Mouse (Mus musculus): ENCODE measurements around the gene Vipr1. TPM values are rescaled to one million over a fixed set of nuclear protein-coding genes. Genes with fewer than 3 reads are reported as not detected.

Vipr1 gene
- polyA plus RNA-seq, 1 experiment from 2014 or later, result 1.3 TPM

DNA sequence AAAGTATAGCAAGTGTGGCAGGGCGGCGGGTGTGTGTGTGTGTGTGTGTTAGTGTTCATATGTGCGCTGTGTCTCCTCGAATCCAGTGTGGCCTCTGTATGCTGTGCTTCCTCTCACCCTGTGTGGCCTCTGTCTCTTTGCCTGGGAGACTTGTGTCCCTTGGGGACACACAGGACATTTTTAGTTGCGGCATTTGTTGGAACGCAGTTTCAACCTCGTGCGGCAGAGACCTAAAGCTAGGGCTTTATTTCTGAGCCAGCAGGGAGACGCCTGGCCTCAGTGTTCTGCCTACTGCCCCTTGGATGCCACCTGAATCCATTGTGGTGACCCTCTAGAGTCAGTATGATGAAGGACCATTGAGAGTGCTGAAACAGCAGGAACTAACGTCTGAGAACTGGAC, 9.6 kb upstream of the Vipr1 start:
- DNase-seq (ENCODE audit: low spot score), result no peak

DNA sequence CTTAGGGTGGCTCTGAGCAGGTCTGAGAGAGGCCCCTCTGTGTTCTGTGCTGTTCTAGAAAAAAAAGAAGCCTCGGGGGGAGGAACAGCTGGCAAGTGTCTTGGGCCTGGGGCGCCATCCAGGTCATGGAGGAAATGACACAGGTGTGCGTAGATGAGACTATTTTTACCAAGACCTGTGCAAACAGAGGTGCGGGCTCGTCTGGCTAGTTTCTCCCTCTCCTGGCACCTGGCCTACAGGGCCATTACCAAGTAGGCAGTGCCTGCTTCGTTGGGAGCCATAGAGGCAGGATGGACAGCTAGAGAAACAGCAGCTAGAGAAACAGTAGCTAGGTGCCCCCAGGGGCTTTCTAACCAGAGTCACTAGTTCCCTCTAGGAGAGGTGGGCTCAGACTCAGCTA, 9.2 kb upstream of the Vipr1 start:
- no peak for DNase-seq (ENCODE audit: low spot score)

GRCm38 (mm10) chr9:121635835-121636576, 6.5 kb upstream of the Vipr1 start:
- no peak for DNase-seq (ENCODE audit: low spot score)

DNA sequence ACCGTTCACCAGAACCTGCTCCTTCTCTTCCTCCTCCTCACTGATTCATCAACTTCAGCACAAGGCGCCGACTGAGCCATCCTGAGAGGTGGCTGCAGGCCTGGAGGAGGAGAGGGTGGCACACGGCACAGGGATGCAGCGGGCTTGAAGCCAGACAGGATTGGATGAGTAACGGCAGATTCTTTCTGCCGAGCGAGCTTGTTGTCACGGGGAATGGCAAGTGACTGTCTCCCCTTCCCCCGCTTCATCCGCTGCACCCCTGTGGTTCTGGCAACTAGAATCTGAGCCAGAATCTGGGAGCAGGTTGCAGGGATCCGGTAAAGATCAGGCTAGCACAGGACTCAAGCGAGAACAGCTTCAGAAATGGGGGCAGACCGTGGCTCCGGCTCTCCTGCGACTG, 2.7 kb upstream of the Vipr1 start:
- DNase-seq (ENCODE audit: low spot score), result no peak

- DNase-seq (ENCODE audit: low spot score), result no peak
Observed at GRCm38 (mm10) chr9:121641235-121641915, 1.1 kb upstream of the Vipr1 start.

DNA sequence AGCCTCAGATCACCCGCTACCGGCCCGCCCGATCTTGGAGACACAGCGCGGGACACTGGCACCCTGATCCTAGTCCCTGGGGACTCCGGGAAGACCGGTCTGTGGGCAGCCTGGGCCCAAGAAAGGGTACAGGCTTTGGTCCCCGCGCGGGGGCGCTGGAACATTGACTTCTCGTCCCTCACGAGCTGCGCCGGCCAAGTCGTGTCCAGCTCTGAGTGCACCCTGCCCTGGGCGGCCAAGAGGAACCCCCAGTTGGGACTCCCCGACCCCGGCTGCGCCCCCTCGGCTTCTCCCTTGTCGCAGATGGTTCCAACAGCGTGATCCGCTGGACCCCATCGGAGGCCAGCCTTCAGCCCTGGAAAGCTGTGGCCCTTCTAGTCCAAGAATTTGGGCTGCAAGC, 515 bp upstream of the Vipr1 start, which contains the start of gene Lyzl4:
Lyzl4 (minus strand) TSS at position 96 of the 400 bp plus-strand sequence.
- DNase-seq (ENCODE audit: low spot score), result peak; percentile 56

DNA sequence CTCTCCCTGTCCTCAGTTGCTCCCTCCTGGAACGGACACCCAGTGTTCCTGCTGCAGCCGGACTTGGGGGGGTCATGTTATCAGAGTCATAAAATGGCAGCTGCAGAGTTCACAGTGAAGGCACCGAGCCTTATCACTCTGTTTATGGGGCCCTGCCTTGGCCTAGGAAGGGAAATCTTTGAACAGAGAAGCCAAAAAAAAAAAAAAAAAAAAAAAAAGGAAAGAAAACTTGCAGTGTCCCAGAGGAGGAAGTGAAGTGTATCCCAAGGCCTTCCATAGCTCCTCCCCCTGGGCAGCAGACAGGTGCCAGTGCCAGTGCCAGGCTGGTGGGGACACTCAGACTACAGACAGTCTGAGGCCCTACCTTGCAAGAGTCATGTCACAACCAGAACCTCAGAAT, 2.3 kb downstream of the Vipr1 start:
- DNase-seq (ENCODE audit: low spot score), result no peak

DNA sequence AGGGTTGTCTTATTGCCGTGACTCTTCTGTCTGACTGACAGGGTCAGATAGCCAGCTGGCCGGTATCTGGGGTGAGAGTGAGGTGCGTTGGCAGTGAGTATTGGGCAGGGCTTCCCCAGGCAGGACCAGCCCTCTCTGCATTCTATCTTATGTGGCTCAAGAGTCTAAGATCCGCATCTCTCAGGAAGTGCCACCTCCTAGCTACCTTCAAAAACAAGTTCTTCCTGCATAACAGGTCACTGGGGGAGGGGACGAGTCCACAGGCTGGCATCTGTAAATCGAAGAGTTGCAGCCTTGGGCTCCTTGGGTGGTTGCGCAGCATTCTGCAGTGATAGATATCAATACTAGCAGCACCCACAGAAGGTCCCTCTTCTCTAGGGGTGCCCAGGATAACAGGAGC, 4.5 kb downstream of the Vipr1 start:
- DNase-seq (ENCODE audit: low spot score), result no peak

DNA sequence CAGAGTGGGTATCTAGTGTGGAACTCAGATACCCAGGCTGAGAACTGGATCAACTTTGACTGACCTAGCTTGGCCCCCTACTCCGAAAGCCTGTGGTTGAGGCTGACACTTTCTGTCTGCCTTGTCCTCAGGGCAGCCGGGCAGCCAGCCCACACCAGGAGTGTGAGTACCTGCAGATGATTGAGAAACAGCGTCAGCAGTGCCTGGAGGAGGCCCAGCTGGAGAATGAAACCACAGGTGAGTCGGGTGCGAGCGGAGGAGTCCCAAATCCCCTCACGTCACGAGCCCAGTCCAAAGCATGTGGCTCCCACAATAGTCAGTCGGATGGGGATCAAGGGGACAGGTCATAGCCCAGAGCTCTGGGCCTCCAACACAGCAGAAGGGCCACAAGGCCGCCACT, 11.2 kb downstream of the Vipr1 start:
- no peak for DNase-seq (ENCODE audit: low spot score)

DNA sequence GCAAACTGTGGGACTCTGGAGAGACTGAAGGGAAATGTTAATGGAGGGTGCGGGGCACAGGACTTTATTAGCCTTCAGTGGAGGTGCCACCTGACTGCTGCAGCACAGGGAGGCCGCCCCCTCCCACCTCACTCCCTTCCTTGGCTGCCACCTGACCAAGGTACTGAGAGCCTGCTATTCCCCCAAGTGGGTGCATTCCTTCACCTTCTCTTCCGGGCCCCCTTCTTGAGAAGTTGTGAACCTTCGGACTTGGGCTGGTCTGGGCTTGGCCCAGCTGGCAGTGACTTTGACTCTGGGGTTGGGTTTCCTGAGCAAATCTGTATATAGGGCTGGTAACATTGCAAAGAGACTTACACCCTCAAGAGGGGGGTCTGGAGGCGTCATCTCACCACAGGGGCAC, 13.8 kb downstream of the Vipr1 start:
- DNase-seq (ENCODE audit: low spot score), result no peak

GRCm38 (mm10) chr9:121657143-121657542, 14.6 kb downstream of the Vipr1 start:
- DNase-seq (ENCODE audit: low spot score), result no peak

GRCm38 (mm10) chr9:121658248-121658647, 15.7 kb downstream of the Vipr1 start:
- no peak for DNase-seq (ENCODE audit: low spot score)

- no peak for DNase-seq (ENCODE audit: low spot score)
Observed at GRCm38 (mm10) chr9:121659791-121660190, 17.3 kb downstream of the Vipr1 start.

DNA sequence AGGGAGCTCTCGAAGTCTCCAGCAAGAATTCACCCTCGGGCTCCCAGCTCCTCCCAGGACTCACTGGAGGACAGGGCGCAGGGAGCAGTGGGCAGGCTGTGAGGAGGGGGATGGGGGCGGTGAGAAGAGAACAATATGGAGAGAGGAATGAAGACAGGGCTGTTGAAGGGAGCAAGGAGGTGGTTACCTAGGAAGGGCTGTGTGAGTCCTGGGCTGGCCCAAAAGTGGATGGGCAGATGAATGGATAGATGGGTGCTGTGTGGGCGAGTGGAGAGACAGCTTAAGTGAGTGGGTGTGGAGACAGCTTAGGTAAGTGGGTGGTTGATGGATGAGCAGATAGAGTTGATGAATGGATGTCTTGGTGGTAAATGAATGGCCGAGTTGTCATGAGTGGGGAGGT, 21.0 kb downstream of the Vipr1 start:
- DNase-seq (ENCODE audit: low spot score), result no peak

GRCm38 (mm10) chr9:121664104-121664503, 21.6 kb downstream of the Vipr1 start:
- DNase-seq (ENCODE audit: low spot score), result no peak

DNA sequence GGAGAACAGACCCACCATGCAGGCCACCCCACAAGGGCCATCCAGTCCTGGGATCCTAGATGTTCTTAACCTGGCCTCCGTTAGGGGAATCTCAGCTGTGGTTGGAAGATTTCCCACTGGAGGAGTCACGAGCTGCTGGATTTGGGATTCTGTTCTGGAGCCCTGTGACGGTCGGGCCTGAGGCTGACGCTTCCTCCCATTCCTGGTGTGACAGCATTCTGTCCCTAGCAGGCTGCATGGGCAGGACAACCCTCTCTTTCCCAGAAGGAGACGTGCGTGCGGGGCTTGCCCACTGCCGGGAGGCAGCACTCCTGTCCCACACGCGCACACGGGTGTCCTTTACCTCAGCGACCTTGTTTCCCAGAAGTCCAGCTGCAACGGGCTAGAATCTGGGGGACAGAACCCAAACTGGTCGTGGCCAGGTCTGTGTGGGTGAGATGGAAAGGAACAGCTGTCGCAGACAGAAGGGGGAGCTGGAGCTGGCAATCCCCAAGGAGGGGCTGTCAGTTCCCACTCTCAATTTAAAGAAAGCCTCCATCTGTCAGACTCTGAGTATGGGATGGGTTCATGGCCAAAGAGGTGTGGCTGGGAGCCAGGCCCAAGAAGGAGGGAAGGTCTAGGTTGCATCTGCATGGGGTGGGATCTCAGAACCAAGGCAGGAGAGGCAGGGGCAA, 24.6 kb downstream of the Vipr1 start:
- no peak for DNase-seq (ENCODE audit: low spot score)

- no peak for DNase-seq (ENCODE audit: low spot score)
Observed at GRCm38 (mm10) chr9:121667822-121668221, 25.3 kb downstream of the Vipr1 start.

DNA sequence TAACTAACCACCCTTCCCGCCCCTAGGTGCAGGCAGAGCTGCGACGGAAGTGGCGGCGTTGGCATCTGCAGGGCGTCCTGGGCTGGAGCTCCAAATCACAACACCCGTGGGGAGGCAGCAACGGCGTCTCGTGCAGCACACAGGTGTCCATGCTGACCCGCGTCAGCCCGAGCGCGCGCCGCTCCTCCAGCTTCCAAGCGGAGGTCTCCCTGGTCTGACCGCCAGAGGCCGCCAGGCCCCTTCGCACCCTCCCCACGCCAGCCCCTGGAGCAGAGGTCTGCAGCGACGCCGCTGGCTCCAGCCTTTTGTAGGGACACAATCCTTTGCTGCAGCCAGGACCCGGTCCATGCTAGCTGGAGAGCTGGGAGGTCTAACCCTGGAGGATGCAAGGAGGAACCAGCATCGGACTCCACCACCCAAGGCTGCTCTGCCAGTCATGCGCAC, 26.9 kb downstream of the Vipr1 start:
- DNase-seq (ENCODE audit: low spot score), result peak; percentile 69

- peak; percentile 65 for DNase-seq (ENCODE audit: low spot score)
Observed at GRCm38 (mm10) chr9:121671300-121671699, 28.8 kb downstream of the Vipr1 start.

DNA sequence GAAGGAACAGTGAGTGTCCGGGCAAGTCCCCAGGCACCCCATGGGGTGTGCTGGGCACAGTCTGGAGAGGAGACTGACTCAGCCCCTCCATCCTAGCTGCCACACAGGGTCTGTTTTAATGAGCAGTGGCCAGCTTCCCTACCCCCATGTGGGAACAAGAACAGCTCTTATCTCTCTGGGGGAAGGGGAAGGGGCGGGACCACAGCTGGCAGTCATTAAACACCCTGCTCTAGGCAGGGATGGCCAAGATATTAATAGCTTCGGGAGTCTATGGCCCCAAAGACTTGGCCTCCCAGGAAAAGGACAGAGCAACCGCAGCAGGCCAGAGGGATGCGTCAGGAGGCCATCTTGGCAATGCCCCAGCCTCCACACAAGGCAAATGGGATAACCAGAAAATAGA, 29.8 kb downstream of the Vipr1 start:
- no peak for DNase-seq (ENCODE audit: low spot score)

- DNase-seq (ENCODE audit: low spot score), result no peak
Observed at GRCm38 (mm10) chr9:121673716-121674115, 31.2 kb downstream of the Vipr1 start.

DNA sequence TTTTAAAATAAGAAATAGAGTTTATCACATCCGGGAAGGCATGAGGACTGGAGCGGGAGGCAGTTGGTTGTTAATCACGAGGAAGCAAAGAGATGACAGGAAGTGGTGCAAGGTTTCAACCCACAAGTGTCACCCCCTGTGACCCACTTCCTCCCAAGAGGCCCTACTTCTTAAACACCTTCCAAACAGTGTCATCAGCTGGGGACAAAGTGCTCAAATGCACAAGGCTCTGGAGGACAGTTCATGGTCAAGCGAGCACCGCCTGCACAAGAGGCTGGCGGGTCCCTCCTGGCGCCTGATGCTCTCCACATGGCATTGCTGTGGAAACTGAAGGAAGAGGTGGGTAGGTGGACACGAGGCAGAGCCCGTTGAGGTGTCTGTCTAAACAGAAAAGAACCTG, 32.5 kb downstream of the Vipr1 start:
- DNase-seq (ENCODE audit: low spot score), result peak; percentile 89
